Mouse (Mus musculus) adrenal gland, adult 8-10 months (tissue): Measurements from ENCODE around the gene Alpl. TPM values are rescaled to one million over a fixed set of nuclear protein-coding genes. Genes with fewer than 3 reads are reported as not detected.

Source experiments
- DNase-seq: peaks from one replicate; pipeline ENCODE4 v3.0.0; 2022
- total RNA-seq, 4 experiments: library from RNA; stranded (reverse); gene quantifications; 2 replicates each; pipeline ENCODE4 v1.2.4; 2022

The Alpl gene
- total RNA-seq, 4 experiments from 2014 or later, result 5.0 to 180 (median 83.0) TPM

DNA sequence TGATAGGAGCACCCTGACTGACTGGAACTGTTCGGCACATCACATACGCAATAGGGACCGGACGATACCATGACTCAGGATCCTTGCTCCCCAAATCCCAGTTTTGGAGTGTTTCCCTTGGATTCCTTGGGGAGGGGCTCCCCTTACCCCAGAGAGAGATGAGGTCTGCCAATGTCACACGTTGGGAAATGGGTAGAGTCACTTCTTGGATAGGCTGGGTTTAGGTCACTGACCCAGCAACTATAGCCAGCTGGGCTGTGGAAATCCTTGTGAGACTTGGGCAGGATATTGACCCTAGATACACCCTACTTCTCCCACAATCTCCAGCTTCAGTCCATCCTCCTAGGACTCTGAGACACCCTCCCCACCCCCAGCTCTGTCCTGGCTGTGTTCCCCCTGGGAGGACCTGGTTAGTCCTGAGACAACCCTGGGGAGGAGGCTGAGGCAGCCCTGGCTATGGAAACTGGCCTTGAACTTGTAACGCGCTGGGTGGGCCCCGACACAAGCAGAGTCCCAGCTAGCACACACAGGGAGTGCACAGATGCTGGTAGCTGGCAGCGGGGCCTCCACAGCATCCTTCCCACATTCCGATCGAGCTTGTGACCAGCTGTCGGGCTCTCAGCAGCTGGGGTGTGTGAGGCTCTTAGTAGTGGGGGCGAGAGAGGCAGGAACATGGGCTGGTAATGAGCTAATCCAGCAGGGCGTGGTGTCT is 25.1 kb downstream of the Alpl start:
- no peak for DNase-seq

DNA sequence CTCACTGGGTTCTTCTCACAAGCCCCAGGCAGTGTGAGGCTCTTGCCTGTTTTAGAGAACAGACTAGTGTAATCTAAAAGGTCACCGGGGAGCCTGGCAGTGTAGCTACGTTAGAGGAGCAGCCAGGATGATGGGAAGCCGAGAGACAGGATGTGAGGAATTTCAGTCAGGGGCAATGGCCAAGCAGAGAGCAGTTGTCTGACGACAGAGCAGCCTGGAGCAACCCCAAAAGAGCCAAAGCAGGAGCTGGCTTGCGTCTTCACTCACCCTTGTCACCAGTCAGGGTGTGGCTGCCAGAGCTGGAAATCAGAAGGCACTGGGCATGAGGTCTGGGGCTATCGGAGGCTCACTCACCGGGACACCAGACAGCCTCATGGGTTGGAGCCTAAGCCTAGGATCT is 26.5 kb downstream of the Alpl start:
- DNase-seq, result no peak

DNA sequence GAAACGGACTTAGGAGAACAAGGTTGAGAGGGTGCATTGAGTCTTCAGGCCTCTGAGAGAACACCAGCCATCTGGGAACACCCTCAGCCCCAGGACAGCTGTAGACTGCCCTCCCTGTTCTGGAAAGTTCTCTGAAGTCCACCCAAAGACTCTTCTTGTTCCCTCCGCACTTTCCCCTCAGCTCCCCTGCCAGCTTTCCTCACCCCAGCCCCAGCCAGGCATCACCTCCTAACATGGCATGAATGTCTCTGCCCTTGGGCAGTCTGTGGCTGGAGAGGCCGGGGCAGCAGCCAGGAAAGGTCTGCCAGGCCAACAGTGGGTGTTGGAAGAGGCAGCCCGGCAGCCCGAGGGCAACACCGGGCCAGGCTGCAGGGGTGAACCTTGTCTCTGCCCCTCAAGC is 27.4 kb downstream of the Alpl start:
- no peak for DNase-seq

DNA sequence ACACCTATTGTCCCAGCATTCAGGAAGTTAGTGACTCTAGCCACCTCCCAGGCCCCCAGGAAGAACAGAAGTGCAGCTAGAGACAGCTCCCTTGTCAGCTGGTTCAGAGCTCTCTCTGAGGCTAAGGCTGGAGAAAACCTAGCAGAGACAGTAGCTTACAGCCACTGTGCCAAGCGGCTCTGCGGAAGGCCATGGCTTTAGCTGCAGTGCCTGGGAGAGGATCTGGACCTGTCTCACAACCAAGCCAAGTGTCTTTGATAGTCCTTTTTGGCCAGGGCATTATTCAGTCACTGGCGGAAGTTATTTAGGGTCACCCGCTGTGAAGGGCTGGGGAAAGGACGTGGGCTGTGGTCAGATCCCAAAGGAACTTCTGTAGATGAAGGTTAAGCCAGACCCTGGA is 27.8 kb downstream of the Alpl start:
- DNase-seq, result no peak

DNA sequence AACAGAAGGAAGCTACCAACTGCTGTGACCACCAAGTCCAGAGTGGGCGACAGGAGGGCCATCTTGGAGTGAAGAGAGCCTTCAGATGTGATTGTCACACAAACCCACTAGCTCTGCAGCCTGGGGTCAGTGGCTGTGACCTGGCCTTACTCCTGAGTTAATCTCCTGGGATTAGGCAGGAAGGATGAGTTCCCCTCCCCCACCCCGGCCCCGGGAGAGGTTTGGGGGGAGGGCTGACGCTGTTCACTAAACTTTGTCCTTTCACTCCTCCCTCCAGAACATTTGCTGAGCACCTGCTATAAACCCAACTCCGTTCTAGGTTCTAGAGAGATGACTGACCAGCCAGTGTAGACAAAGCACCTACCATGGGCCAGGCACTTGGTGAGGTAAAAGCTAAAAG is 29.8 kb downstream of the Alpl start:
- DNase-seq, result no peak

DNA sequence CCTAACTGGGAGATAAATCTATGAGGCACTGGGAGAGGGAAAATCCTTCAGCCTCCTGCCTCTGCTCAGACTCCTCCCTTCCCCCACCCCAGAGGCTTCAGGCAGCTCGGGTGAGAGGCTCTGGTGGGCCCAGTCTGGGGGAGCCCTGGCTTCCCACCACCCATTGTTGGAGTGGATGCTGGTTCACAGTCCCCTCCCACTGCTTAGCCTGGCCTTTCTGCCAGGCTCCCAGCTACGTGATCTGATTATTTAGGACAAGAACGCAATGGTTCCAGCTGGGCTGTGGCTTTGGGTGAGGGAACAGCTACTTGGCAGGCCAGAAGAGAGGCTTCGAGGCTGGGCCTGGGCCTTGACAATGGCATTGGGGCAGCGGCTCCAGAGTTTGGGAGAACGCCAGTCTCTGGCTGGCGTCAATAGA is 30.6 kb downstream of the Alpl start:
- DNase-seq, result peak; percentile 84

DNA sequence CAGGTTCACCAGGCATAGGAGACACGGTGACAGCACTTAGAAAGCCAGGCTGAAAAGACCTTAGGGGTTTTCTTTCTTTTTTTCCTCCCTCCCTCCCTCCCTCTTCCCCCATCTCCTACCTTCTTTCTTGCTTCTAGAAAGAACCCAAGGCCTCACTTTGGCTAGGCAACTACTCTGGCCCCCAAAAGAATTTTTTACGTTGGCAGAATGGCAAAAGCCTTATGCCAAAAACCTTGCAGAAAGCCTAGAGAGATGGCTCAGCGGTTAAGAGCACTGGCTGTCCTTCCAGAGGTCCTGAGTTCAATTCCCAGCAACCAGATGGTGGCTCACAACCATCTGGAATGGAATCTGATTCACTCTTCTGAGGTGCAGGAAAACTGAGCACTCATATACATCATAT is 31.6 kb downstream of the Alpl start:
- no peak for DNase-seq

DNA sequence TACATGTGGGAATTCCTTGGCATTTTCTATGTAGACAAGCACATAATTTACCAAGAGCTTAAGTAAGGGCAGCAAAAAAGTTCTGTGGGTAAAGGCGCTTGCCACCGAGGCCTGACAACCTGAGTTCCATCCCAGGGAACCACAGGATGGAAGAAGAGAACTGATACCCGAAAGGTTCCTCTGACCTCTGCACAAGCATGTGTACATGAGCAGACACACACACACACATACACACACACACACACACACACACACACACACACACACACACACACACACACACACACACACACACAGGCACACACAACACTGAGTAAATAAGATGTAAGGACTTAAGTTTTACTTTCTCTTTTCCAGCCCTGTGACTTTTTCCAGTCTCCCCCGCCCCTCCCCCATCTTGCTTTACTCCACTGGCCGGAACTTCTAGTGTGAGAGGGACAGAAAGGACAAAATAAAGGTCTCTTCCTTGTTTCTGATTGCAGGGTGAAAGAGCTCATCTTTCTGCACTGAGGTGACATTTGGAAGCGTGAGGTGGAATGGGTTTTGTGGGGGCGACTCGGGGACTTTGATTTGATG is 32.2 kb downstream of the Alpl start:
- no peak for DNase-seq

DNA sequence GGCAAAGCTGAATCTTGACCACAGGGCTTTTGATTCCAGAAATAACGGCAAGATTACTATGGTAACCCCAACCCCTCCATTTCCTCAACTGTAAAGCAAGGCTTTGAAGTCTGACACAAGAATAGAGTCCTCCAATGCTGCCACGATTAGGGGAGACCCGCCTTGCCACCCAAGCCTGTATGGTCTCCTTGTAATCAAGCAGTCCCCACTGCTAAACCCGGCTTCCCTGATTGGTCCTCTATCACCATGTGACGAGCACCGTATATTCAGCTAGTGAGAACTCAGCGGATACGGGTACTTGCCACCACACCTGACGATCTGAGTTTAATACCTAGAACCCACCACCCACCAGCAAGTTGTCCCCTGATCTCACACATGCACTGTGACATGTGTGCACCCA is 33.3 kb downstream of the Alpl start:
- no peak for DNase-seq

DNA sequence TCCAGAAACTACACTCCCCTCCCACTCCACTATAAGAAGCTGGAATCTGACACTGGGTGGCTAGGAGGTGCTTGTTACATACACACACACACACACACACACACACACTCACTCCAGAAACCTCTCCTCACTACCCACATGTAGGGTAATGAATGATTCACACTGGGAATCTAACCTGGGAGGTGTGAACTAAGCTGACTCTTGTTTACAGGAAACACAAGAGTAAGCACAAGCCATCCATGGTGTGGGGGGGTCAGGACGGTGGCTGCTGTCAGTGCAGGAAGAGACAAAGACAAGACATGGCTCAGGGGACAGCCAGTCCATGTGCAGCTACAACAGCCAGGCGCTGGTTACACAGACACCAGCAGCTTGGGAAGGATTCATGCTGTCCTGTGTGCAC is 41.7 kb downstream of the Alpl start:
- DNase-seq, result no peak

DNA sequence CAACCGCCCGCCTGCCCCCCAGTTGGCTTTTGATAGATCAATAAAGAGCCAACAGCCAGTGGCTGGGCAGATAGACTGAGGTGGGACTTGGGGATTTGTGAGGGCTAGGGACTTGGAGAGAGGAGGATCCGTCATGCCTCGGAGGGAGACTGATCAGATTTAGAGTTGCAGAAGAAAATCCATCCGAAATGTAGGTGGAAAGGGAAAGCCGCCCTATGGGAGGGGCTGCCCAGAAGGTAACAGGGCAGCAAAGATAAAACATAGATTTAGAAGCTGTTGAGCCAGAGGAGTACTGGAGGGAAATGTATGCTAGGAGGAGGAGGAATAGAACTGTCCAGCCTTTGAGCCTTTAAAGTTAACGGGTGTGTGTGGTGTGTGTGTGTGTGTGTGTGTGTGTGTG is 43.0 kb downstream of the Alpl start:
- no peak for DNase-seq

DNA sequence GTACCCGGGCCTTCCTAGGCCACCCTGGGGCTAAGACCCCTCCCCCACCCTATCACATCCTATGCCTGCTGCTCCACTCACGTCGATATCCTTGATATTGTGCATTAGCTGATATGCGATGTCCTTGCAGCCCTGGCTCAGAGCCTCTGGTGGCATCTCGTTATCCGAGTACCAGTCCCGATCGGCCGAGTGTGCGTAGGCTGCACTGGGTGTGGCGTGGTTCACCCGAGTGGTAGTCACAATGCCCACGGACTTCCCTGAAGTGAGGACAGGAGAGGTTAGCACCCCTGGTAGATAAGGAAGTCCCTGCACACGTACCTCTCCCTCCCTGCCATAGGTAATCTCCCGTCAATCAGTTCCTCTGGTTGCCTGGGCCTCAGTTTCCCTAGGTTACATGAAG is 43.7 kb downstream of the Alpl start:
- DNase-seq, result no peak

DNA sequence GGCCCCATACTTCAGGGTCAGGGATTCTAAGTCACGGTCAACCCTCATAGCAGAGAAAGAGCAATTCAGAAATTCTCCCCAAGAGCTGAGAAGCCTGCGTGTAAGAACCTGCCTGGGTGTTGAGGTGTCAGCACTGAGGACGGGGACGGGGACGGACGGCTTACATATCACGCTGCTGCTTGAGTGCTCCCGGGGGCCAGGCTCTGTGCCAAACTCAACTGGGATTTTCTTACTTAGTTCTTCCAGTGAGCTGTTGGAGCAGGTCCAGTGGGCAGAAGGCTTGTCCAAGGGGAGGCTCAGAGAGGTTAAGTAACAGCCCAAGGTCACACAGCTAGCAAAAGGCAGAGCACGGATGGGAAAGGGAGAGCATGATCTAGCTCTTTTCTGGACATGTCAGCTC is 44.5 kb downstream of the Alpl start:
- no peak for DNase-seq

DNA sequence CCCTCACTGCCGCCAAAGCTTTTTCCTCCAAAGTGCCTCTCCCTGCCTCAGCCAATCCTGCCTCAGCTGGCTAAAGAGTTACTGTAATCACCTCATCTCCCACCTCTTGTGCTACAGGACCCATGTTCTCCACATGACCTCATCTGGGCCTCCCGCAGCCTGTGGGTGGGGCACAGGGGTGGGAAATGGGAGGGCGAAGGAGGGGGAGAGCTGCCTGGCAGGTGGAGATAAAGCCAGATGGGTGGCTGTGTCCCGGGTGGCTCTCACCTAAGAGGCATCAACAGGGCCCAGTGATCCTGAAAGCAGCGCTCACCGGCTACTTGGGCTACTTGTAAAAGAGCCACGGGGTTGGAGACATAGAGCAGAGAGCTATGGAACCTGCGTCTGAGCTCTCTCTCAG is 44.9 kb downstream of the Alpl start:
- DNase-seq, result no peak

DNA sequence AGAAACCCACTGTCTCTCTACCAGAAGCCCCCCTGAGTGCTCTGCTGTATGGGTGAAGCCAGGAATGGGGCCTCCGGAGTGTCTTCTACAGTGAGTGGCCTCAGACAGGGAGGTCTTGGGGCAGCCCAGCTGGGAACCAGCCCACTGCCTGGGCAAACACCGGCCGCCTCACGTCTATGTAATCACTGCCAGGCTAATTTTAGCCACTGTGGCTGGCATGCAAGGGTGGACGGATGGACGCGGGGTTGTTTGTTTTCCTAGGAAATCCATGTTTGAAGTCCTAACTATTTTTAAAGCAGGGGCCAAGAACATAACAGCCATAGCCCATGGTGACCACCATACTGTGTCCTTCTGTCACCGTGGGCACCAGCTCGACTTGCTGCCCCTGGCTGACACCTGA is 46.1 kb downstream of the Alpl start:
- no peak for DNase-seq

DNA sequence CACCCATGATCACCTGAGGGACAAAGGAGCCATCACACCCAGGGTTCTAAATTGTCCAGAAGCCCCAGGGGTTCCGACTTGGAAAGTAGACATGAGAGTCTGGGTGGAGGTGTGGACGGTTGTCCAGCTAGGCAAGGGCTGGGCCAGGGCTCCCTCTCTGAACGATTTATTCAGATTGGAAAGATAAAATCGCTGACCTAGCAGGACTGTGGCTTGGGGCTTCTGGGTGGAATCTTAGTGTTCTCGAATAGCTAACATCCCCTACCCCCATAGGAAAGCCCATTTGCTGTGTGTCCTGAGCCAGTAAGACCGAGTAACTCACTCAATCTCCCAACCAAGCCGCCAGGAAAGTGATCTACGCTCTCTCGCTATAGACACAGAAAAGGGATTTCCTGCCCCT is 46.5 kb downstream of the Alpl start:
- no peak for DNase-seq

DNA sequence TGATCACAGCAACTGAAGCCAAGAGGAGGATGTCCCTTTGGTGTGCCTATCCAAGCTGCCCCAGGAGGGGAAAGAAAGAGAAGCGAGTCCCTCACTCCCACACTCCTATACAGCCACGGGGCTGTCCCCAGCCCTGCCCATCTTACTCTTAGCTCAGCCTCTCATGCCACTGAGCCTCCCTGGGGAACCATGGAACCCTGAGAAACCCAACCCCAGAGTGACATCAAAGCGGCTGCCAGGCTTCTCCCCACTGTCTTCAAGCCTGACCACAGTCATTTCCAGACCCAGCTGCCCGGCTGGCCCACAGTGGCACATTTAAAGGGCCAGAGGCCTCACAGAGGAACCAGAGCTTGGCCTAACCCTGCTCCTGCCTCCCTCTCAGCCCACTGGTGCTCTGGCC is 47.5 kb downstream of the Alpl start:
- no peak for DNase-seq

DNA sequence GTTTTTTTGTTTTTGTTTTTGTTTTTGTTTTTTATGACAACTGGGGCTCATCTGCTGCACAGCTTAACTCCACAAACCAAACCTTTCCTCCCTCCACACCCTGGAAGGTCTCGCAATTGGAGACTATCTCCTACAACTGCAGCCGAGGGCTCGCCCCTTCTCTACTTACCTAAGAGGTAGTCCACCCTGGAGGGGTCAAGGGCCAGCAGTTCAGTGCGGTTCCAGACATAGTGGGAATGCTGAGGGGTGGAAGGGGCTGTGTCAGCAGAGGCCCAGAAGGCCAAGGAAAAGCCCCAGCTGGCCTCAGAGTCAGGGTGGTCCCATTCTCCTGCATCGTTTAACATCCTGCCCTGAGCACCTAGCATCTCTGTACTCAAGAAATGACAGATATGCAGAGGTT is 48.6 kb downstream of the Alpl start:
- DNase-seq, result no peak

DNA sequence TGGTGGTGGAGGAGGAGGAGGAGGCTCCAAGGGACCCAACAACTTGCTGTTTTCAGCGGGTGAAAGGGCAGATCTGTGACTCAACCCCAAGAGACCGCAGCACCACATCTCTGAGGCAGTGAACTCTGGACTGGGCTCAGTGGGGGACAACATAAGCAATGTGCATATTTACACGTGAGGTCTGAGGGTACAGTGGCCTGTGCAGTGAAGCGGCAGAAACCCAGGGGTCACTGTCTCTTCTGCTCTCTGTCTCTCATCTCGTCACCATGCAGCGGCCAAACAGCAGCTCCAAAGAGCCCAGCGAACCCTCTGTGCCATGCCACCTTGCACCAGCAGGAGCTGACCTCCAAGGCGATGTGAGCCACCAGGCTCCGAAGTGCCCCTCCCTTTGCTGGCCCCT is 49.1 kb downstream of the Alpl start:
- DNase-seq, result no peak

DNA sequence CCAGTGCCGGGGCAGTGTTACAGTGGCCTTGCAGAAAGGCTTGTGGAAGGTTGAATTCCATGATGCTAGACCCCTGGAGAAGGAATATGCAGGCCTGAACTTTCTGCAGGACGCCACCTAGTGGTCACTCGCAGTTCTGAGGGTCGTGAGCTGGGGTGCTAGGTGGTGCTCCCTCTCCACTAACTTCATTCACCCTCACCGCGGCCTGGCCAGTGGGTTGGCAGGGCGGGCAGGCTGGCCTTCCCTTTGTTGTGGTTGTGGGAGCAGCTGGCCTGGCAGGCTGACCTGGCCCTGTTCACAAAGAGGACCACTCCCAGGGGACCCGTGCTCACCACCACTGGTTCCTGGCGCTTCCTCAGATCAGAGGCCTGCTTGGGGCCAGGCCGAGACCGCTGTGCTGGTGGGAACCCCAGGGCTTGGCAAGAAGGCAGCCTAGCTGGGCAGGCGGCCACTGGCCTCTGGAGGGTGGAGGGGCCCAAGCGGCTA is 51.7 kb downstream of the Alpl start:
- DNase-seq, result no peak

DNA sequence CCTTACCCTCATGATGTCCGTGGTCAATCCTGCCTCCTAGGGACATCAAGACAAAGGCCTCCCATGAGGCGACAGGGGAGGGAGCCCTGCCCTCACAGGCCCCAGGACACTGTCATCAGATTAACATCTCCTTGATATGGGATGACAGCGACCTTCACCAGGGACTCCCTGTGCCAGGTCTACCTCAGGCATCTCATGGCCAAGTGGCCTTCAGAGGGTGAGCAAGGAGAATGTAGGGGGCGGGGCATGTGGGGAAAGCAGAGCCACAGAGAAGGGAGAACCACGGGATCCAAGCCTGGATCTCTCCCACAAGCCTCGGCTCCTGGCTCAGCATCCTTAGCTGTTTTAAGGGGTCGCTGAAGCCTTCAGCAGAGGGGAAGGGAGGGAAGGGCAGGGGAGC is 52.4 kb downstream of the Alpl start:
- DNase-seq, result peak; percentile 69

DNA sequence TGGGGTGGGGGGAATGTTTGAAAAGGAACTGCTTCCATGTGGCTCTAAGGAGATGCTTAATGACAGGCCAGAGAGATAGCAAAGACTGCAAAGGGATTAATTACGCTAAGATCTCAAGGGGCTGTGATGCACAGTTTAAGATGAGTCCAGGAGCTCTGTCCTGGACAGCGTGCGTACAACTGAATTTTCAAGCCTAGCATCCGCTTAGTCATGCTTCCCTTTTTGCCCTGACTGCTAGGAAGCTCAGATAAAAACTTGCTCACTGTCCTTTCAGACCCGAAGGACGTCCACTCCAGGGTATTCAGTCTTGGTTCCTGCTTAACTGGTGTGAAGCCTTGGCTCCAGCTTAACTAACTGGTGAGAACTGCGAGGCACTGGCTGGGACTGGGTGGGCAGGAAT is 55.8 kb downstream of the Alpl start:
- DNase-seq, result no peak

DNA sequence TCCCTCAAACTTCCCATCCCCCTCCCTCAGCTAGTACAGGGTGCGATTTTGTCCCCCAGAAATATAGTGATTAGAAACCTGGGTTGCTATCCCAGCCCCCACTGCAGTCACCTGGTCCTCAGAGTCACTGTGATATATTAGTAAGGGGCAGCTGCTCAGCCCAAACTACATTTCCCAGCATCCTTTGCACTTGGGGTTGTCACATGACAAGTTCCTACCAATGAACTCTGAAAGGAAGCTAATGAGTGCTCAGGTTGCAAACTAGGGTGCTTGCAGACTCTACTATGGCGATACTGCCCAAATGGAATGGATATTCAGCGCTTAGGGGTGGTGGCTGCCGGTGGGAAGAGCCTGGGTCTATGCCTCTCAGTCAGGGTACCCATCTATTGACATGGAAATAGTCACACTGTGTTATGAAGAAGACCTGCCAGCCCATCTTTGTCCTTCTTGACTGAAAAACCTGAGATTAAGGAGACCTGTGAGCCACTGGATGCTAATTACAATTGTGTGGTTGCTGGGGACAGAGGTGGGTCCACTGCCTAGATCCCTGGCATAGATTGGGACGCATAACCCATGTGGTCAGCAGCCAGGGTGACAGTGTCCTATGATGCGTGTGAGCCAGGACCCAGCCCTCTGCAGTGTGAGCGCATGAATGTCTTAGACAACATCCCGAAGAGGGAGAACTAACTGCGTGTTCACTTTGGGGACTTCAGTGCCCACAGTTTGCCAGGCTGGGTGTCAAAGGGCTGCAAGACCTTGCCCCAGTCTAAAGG is 56.8 kb downstream of the Alpl start:
- DNase-seq, result no peak

DNA sequence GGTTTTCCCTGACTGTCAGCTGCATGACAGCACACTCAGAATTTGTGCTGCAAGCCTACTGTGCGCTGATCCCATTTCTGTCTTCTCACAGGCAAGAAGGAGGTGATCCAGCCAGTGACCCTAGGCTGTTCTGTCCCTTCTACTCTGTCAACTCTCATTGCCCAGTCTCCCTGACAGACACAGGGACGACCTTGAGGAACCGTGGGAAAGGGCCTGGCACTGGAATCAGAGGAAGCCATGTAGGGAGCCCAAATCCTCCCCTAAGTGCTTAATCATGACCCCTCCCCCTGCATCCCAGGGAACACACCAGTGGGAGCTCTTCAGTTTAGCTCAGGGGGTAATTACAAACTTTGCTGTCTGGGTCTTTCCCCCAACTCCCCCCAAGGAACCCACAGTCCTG is 58.4 kb downstream of the Alpl start:
- no peak for DNase-seq
